Mouse (Mus musculus) midbrain, embryonic 15.5 days (tissue): ENCODE measurements around the gene Sf3a2. TPM values are rescaled to one million over a fixed set of nuclear protein-coding genes. Genes with fewer than 3 reads are reported as not detected.
"Not testable (repeated sequence)": the region's sequence is repeated elsewhere in the genome, so short reads cannot be mapped to it uniquely, and the experiment has no call there.

ENCODE experiments used
- ATAC-seq: fragments of 200-750 bp; cut with Nextera tagmentation; replicated peaks from 2 replicates; pipeline ENCODE4 v1.8.0; 2017; ENCODE audit warnings: moderate TSS enrichment
- H3K27ac ChIP-seq: fragments of 300-500 bp; sonication (generic); 2 replicates; pipeline ENCODE4 v1.5.1; 2015; ENCODE audit warnings: mild to moderate bottlenecking, inconsistent platforms
- H3K27me3 ChIP-seq: fragments of 300-500 bp; sonication (generic); replicated peaks from 2 replicates; pipeline ENCODE4 v1.6.1; 2015; ENCODE audit warnings: inconsistent platforms
- H3K36me3 ChIP-seq: fragments of 300-500 bp; sonication (generic); replicated peaks from 2 replicates; pipeline ENCODE4 v1.6.1; 2015; ENCODE audit warnings: inconsistent platforms
- H3K4me1 ChIP-seq: fragments of 300-500 bp; sonication (generic); 2 replicates; pipeline ENCODE4 v1.6.1; 2015; ENCODE audit warnings: inconsistent platforms
- H3K4me2 ChIP-seq: fragments of 300-500 bp; sonication (generic); 2 replicates; pipeline ENCODE4 v1.6.1; 2015; ENCODE audit warnings: inconsistent platforms, mild to moderate bottlenecking, moderate library complexity
- H3K4me3 ChIP-seq: fragments of 300-500 bp; sonication (generic); 2 replicates; pipeline ENCODE4 v1.5.1; 2015; ENCODE audit warnings: mild to moderate bottlenecking, inconsistent platforms
- H3K9ac ChIP-seq: fragments of 300-500 bp; sonication (generic); 2 replicates; pipeline ENCODE4 v1.6.1; 2015; ENCODE audit warnings: mild to moderate bottlenecking, inconsistent platforms
- H3K9me3 ChIP-seq: fragments of 300-500 bp; sonication (generic); 2 replicates; pipeline ENCODE4 v1.6.1; 2016; ENCODE audit warnings: inconsistent platforms
- WGBS: fragments of 180-500 bp; shearing (Covaris S2); methylation state at CpG from one replicate; pipeline ENCODE4 v1.1.7; 2015; ENCODE audit warnings: mixed read lengths; 5-methylcytosine and 5-hydroxymethylcytosine counted together
- polyA plus RNA-seq: library from polyadenylated mRNA; unstranded; fragments of >200 nt; fragmentation: Nextera tagmentation; extraction: Ambion mirVana; gene quantifications from 2 replicates; pipeline ENCODE4 v1.2.1, GENCODE M21; 2015

The Sf3a2 gene
- polyA plus RNA-seq, 1 experiment from 2014 or later: 62.6 TPM

DNA sequence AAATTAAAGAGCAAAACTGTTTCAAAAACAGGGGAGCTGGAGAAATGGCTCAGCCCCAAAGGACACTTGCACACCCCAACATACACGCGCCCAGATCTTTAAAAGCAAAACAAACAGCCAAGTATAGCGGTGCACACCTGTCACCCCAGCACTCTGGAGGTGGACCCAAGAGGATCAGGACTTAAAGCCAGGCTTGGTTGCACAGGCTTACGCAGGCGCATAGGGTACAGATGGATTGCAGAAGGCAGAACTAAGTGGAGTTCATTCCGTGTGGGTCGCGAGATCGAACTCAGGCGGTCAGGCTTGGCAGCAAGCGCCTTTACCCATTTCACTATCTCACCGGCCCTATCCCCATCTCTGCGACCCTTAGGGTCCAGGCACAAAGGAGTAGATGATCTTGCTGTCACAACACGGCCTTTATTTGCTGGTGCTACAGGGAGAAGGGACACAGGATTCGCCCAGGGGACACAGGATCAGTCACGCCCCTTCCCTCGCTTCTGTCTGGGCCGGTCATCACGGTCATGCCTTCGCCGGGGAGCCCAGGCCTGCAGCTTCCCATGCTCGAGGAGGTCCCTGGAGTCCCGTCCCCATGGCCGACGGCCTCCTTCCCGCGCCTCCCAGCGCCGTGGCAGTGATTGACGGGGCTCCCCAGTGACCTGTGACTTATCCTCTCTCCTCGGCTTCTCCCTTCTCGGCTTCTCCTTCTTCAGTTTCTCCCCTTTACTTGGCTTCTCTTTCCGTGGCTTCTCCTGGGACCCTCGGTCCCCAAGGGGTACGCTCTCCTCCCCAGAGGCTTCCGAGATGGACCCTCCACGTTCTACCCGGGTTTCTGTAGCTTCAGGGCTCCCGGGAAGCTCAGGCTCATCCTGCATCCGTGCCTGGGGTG is 10.3 kb downstream of the Sf3a2 start:
- H3K9ac ChIP-seq: peak overlapping the region; percentile 26; the same call in 1 of the 2 replicates

GRCm38 (mm10) chr10:80808985-80809632 is 11.1 kb downstream of the Sf3a2 start:
- peak overlapping the region; percentile 26; the same call in 1 of the 2 replicates for H3K9ac ChIP-seq
- H3K4me1 ChIP-seq: peaks cover 37% of the 10 kb centered on the region
- no peak for ATAC-seq
- H3K36me3 ChIP-seq: peaks cover 4% of the 10 kb centered on the region; the same call in 1 of the 2 replicates
- peak overlapping the region; percentile 71; the same call in 1 of the 2 replicates for H3K4me2 ChIP-seq
- no peaks in the 10 kb centered on the region for H3K9me3 ChIP-seq
- no peak overlapping the region for H3K27ac ChIP-seq
- 9% methylated on average over 18 of the region's 18 CpGs for WGBS
- H3K4me3 ChIP-seq: no peak overlapping the region
- peaks cover 31% of the 10 kb centered on the region for H3K27me3 ChIP-seq

More for the DNA sequence above, 10.3 kb downstream of the Sf3a2 start:
- Histone ChIP-seq H3K9me3 (no peaks in the 10 kb centered on the region), H3K27me3 (peaks cover 31% of the 10 kb centered on the region), H3K36me3 (peaks cover 11% of the 10 kb centered on the region), H3K4me2 (peak overlapping the region; percentile 71), H3K4me1 (peaks cover 37% of the 10 kb centered on the region), H3K4me3 (no peak overlapping the region), H3K27ac (no peak overlapping the region)
- 18% methylated on average over 40 of the region's 40 CpGs for WGBS
- no peak for ATAC-seq

DNA sequence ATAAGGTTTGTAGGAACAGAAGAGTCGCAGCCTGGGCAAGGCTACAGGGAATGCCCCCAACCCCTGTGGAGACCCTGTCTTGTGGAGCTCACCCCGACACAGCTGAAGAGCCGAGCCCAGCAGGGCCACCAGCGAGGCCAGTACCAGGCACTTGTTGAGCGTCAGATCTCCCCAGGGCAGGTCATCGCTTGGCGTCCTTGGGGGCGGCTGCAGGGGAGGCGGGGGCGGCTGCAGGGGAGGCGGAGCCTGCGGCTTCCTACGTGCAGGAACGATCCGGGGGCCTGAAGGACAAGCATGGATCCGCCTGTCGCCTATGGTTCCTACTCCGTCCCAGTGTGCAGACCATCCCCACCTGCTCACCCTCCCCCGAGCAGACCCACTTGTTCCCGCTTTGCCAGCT is 12.1 kb downstream of the Sf3a2 start:
- Histone ChIP-seq H3K27me3 (peaks cover 28% of the 10 kb centered on the region), H3K4me1 (peaks cover 37% of the 10 kb centered on the region), H3K36me3 (no peaks in the 10 kb centered on the region), H3K4me2 (no peak overlapping the region), H3K4me3 (no peak overlapping the region), H3K9ac (no peak overlapping the region), H3K27ac (no peak overlapping the region), H3K9me3 (no peaks in the 10 kb centered on the region)
- ATAC-seq: no peak
- 2% methylated on average over 20 of the region's 20 CpGs for WGBS

GRCm38 (mm10) chr10:80812391-80813041 is 14.5 kb downstream of the Sf3a2 start:
- H3K4me2 ChIP-seq: no peak overlapping the region
- 63% methylated on average over 5 of the region's 5 CpGs for WGBS
- H3K9me3 ChIP-seq: no peaks in the 10 kb centered on the region
- H3K9ac ChIP-seq: no peak overlapping the region
- H3K27me3 ChIP-seq: peaks cover 25% of the 10 kb centered on the region
- H3K27ac ChIP-seq: no peak overlapping the region
- H3K4me3 ChIP-seq: no peak overlapping the region
- no peaks in the 10 kb centered on the region for H3K36me3 ChIP-seq
- peaks cover 20% of the 10 kb centered on the region for H3K4me1 ChIP-seq
- no peak for ATAC-seq

DNA sequence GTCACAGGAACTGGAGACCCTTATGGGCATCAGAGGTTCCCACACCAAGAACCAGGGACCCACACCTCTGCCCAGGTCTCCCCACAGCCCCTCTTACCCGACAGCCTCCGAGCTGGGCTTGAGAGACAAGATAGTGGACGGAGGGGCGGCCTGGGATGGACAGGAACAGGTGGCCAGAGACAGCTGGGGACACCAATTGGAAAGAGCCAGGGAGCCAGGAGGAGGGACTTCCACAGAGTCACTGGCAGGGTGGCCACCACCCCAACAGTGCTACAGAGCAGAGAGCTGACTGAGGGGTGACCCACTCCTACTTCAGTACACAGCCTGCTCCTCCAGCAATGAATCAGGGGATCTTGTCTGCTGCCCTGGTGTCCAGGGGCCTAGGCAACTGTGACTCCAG is 15.4 kb downstream of the Sf3a2 start, which contains the start of gene Jsrp1:
TSS of gene Jsrp1 (minus strand) at position 133 of the 400 bp plus-strand sequence.
- no peaks in the 10 kb centered on the region for H3K36me3 ChIP-seq
- no peak within 1 kb of the TSS for H3K27ac ChIP-seq
- 61% methylated on average over 4 of the region's 4 CpGs for WGBS
- no peak for ATAC-seq
- no peaks in the 10 kb centered on the region for H3K9me3 ChIP-seq
- H3K27me3 ChIP-seq: peaks cover 21% of the 10 kb centered on the region
- H3K4me2 ChIP-seq: no peak within 1 kb of the TSS
- no peak within 1 kb of the TSS for H3K9ac ChIP-seq
- H3K4me1 ChIP-seq: peaks cover 12% of the 10 kb centered on the region
- no peak within 1 kb of the TSS for H3K4me3 ChIP-seq

- Histone ChIP-seq H3K9me3 (no peaks in the 10 kb centered on the region), H3K4me3 (no peak overlapping the region), H3K27me3 (peaks cover 10% of the 10 kb centered on the region), H3K36me3 (no peaks in the 10 kb centered on the region), H3K27ac (no peak overlapping the region), H3K9ac (no peak overlapping the region), H3K4me2 (no peak overlapping the region), H3K4me1 (peaks cover 2% of the 10 kb centered on the region; the same call in 1 of the 2 replicates)
- WGBS: 65% methylated on average over 7 of the region's 7 CpGs
- no peak for ATAC-seq
Measured at GRCm38 (mm10) chr10:80814800-80815199, 16.8 kb downstream of the Sf3a2 start.

- H3K4me2 ChIP-seq, H3K9me3 ChIP-seq, H3K36me3 ChIP-seq, H3K27ac ChIP-seq, ATAC-seq, H3K27me3 ChIP-seq, H3K4me3 ChIP-seq, H3K4me1 ChIP-seq, H3K9ac ChIP-seq: not testable (repeated sequence)
- WGBS: 77% methylated on average over 3 of the region's 3 CpGs
Measured at GRCm38 (mm10) chr10:80816303-80816702, 18.3 kb downstream of the Sf3a2 start.

GRCm38 (mm10) chr10:80817164-80817563 is 19.2 kb downstream of the Sf3a2 start:
- WGBS: 72% methylated on average over 2 of the region's 2 CpGs
- Histone ChIP-seq H3K9me3 (no peaks in the 10 kb centered on the region), H3K9ac (no peak overlapping the region), H3K4me3 (no peak overlapping the region), H3K4me2 (no peak overlapping the region), H3K27me3 (no peaks in the 10 kb centered on the region), H3K36me3 (no peaks in the 10 kb centered on the region), H3K27ac (no peak overlapping the region), H3K4me1 (no peaks in the 10 kb centered on the region)
- no peak for ATAC-seq

DNA sequence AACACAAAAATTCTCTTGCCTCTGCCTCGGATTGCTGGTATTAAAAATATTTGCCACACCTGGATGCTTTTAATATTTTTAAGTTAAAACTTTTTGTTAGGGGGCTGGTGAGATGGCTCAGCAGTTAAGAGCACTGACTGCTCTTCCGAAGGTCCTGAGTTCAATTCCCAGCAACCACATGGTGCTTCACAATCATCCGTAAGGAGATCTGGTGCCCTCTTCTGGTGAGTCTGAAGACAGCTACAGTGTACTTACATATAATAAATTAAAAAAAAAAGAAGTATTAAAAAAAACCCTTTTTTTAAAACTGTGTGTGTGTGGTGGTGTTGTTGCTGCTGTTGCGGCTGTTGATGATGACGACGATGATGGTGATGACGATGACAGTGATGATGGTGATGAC is 20.0 kb downstream of the Sf3a2 start:
- not testable (repeated sequence) for H3K9me3 ChIP-seq, H3K9ac ChIP-seq, H3K4me3 ChIP-seq, H3K4me1 ChIP-seq, H3K36me3 ChIP-seq, H3K27ac ChIP-seq, H3K4me2 ChIP-seq, H3K27me3 ChIP-seq, ATAC-seq
- 86% methylated on average over 7 of the region's 7 CpGs for WGBS

DNA sequence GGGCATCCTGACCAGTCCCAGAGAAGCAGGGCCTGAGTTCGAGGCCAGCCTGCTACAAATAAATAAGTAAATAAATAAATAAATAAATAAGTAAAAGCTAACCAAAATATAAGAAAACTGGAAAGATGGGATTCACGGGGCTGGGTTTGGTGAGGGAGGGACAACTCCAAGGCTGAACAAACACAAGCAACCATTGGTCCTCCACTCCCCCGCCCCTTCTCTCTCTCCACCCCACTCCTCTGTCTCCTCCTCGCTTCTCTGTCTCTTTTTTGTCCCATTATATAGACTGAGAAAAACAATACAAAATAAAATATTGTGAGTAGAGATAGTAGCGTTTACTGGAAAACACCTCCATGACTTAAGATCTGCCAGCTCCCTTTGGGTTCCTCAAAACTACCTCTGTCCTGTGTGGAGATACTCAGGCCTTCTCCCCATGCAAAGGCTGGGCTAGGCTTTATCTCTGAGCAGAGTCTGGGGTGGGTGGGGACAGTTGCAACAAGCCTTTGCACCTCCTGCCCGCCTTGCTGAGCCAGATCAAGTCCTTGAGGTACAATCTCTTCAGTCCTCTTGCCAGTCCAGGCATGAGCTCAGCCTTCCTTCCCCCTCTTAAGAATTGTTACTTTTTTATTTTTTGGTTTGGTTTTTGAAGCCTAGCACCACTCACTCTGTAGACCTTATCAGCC is 20.7 kb downstream of the Sf3a2 start:
- H3K4me2 ChIP-seq: no peak overlapping the region
- H3K9ac ChIP-seq: no peak overlapping the region
- H3K36me3 ChIP-seq: no peaks in the 10 kb centered on the region
- ATAC-seq: no peak
- whole genome bisulfite sequencing: 60% methylated on average over 6 of the region's 6 CpGs
- H3K4me1 ChIP-seq: no peaks in the 10 kb centered on the region
- no peak overlapping the region for H3K27ac ChIP-seq
- H3K9me3 ChIP-seq: no peaks in the 10 kb centered on the region
- no peaks in the 10 kb centered on the region for H3K27me3 ChIP-seq
- H3K4me3 ChIP-seq: no peak overlapping the region

GRCm38 (mm10) chr10:80819406-80819805 is 21.4 kb downstream of the Sf3a2 start:
- Histone ChIP-seq H3K27ac (no peak overlapping the region), H3K9me3 (no peaks in the 10 kb centered on the region), H3K27me3 (no peaks in the 10 kb centered on the region), H3K9ac (no peak overlapping the region), H3K36me3 (no peaks in the 10 kb centered on the region), H3K4me2 (no peak overlapping the region), H3K4me1 (no peaks in the 10 kb centered on the region), H3K4me3 (no peak overlapping the region)
- WGBS: 47% methylated on average over 3 of the region's 3 CpGs
- no peak for ATAC-seq

DNA sequence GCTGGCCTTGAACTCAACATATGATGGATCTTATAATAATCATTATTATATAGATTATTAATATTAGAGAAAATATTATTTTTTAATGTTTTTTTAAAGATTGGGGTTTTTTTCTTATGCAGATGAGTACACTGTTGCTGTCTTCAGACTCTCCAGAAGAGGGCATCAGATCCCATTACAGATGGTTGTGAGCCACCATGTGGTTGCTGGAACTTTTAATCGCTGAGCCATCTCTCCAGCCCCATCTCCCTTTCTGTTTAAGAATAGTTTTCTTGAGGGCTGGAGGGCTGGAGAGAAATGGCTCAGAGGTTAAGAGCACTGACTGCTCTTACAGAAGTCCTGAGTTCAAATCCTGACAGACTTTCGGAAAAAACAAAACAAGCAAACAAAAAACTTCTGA is 24.0 kb downstream of the Sf3a2 start:
- WGBS: 38% methylated on average over 2 of the region's 2 CpGs
- no peak for ATAC-seq
- H3K4me3 ChIP-seq: no peak overlapping the region

More for the DNA sequence above, 24.0 kb downstream of the Sf3a2 start:
- Histone ChIP-seq H3K36me3 (no peaks in the 10 kb centered on the region), H3K4me2 (no peak overlapping the region), H3K27ac (no peak overlapping the region), H3K9ac (no peak overlapping the region), H3K4me1 (no peaks in the 10 kb centered on the region), H3K9me3 (no peaks in the 10 kb centered on the region), H3K27me3 (no peaks in the 10 kb centered on the region)
